Mouse (Mus musculus) MEL-GATA-1-ER (cell line): ENCODE measurements at regions not wholly inside any gene's neighbourhood (a gene's known extent, or its start where the extent isn't known, plus 50 kb on each side); places are given as distances from the start of the nearest gene placed in this dataset.

ENCODE experiments used
- DNase-seq: peaks from one replicate; pipeline ENCODE4 v3.0.0-alpha.2; 2012; ENCODE audit warnings: low read depth; ENCODE audit errors: extremely low read depth

- peak; percentile 4 for DNase-seq
These were observed 378.2 kb downstream of the Gm9195 start for GRCm38 (mm10) chr14:72113377-72113993.

DNA sequence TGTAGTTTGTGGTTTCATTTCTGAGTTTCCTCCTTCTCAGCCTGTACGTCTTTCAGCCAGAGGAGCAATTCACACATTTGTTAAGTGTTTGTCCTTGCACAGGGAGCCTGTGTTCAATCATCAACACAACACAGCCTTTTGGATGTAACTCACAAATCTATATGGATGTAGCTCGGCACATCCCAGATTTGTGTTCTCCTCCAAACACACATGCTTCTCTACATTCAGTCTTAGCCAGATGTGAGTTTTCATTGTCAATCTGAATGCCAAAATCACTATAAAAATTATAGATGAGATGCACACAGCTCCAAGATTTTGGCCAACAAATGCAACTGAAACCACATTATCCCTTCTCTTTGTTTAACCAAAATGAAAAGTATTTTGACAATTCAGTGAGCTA is 380.9 kb downstream of the Gm9195 start:
- no peak for DNase-seq

- no peak for DNase-seq
These were observed 400.1 kb downstream of the Gm9195 start for GRCm38 (mm10) chr14:72091579-72091978.

- no peak for DNase-seq
These were observed 410.2 kb downstream of the Gm9195 start for GRCm38 (mm10) chr14:72081473-72081872.

GRCm38 (mm10) chr14:72064111-72064812 is 427.4 kb downstream of the Gm9195 start:
- DNase-seq: no peak

DNA sequence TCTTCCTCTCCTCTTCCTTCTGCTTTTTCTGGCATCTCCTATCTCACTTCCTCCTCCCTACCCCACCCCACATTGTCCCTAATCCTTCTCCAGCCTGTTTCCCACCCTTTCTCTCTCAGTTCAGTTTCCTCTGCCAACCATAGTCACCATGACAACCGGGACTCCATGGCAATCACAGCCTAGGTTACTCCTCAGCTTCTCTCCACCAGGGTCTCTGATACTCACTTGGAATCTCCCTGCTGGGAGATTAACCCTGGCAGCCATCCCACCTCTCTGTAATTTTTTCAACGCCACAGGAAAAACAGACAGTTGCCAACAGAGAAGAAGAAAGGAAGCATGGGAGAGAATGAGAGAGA is 448.8 kb downstream of the Gm9195 start:
- no peak for DNase-seq

GRCm38 (mm10) chr14:72042112-72042880 is 449.3 kb downstream of the Gm9195 start:
- DNase-seq: no peak

DNA sequence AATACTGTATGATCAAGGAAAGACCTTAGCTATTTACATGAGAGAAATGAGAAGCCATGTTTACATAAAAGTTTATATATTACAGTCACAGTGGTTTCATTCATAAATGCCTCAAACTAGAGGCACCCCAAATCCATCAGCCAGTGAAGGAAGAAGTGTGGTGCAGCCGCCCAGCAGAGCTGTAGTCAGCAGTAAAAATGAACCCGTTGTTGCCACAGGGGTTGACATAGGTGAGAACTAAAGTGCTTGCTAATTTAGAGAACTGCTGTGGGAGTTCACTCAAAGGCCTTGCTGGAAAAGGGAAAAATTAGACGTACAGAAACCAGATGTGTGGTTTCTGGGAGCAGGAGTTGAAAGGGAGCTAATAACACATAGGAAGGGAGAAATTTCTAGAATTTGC is 461.2 kb downstream of the Gm9195 start:
- no peak for DNase-seq

- no peak for DNase-seq
These were observed 464.1 kb downstream of the Gm9195 start for GRCm38 (mm10) chr14:72027362-72028020.

DNA sequence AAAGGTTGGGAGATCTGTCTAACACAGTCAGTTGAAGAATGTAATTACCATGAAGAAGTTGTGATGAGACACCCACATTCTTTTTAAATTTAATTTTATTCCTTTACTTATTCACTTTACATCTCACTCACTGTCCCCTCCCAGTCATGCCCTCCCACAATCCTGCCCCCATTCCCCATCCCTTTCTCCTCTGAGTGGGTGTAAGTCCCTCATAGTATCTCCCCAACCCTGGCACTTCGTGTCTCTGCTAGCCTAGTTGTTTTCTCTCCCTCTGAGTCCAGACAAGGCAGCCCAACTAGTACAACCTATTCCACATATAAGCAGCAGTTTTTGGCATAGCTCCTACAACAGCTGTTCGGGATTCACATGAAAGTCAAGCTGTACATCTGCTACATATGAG is 487.3 kb downstream of the Gm9195 start:
- no peak for DNase-seq

DNA sequence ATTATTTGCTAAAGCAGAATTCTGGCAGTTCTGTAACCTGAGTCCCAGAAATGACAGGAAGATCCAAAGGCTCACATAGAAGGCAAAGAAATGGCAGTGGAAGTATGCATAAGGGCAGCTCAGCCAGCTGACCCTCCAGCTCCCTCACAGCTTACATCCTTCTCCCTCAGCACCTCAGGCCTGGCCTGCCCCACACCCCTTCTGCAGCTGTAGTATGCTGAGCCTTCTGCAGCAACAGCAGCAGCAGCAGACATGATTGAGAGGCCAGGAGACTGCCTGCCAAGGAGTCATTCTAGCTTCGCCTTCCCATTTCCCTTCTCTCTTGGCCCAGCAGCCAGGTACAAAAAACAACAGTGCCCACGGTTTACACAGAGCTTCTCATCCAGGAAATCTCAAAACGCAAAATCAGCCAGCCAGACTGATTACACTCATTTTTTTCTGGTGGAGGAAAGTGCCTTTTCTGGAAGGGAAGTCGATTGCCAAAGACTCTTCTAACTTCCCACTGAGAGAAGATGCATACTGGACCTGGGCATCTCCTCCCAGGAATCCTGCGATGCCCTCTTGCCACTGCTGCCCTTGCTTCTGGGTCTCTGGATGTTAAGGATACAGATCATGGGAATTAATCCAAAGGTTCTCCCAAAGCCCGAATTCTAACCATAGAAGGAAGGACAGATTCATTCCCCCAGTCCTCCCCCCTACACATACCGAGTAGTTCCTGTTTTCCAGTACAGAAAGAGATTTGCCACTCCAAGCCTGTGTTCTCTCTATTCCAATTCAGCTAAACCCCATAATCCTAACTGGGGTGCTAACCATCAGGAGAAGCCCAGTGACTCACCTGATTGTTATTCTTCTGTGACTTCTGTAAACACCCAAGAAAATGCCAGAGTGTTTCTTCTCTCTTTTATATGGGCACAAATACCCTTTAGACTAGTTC is 489.2 kb downstream of the Gm9195 start:
- DNase-seq: no peak

GRCm38 (mm10) chr14:71973016-71973415 is 518.6 kb downstream of the Gm9195 start:
- no peak for DNase-seq

DNA sequence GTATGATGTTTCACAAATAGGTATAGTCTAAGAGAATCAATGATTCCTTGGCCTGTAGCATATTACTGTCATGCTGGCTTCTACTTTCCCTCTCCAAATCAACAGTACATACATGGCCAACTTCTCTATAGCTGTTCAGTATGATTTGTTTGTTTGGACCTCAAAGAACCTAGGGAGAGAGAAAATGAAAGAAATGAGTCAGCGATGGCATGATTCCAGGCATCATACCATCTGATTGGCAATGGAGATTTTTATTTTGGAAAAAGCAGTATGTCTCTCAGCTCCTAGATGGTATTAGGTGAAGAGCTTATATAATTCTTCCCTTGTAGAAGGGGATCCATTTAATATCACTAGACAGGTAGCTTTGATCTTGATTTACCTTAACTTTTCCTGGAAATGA is 519.1 kb downstream of the Gm9195 start:
- DNase-seq: no peak

GRCm38 (mm10) chr14:71967646-71968045 is 524.0 kb downstream of the Gm9195 start:
- no peak for DNase-seq

DNA sequence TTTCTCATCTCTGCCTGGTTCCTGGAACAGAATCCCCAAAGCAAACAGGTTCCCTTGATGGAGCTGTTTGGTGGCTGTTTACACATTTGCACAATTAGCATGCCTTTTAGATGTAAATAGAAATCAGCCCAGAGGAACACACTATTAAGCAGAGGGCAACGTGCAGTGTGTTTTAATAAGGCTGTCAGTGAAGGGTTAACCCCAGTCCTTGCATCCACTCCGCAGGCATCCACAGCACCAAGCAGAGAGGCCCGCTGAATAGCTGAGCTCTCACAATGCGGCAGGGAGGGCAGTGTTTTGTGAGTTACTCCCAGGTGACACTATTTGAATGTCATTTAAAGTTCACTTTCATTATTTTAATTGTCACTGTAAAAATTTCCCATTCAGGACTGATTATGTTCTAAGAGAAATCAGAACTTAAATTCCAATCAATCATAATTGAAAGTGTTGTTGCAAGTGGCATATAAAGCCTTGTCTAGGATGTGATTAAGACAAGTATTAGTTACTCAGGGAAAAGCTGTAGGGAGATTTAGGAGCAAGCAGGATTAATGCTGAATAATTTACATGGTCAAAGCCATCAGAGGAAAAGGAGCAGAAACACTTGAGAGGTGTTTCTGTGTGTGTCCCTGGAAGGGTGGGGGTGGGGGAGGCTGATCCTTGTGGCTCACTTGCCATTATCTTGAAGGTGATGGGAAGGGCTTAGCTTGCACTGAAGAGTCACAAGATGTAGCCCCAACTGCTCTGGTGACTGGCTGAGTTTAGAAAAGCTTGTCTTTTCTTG is 528.1 kb downstream of the Gm9195 start:
- no peak for DNase-seq

GRCm38 (mm10) chr14:71948701-71949100 is 542.9 kb downstream of the Gm9195 start:
- DNase-seq: no peak

DNA sequence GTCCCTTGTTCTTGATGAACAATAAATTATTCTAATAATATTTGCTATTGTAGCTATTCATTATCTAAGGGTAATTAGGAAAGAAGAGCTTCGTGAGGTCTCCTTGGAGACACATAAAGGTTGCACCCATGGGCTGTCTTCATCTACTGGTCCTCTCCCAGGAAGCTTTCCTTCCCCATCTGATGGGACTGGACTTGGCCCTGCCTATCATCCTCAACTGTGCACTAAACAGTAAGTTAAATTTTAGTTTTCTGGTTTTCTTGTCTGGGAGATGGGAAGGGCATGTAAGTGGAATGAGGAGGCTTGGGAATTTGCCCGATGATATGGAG is 554.5 kb downstream of the Gm9195 start:
- DNase-seq: no peak

DNA sequence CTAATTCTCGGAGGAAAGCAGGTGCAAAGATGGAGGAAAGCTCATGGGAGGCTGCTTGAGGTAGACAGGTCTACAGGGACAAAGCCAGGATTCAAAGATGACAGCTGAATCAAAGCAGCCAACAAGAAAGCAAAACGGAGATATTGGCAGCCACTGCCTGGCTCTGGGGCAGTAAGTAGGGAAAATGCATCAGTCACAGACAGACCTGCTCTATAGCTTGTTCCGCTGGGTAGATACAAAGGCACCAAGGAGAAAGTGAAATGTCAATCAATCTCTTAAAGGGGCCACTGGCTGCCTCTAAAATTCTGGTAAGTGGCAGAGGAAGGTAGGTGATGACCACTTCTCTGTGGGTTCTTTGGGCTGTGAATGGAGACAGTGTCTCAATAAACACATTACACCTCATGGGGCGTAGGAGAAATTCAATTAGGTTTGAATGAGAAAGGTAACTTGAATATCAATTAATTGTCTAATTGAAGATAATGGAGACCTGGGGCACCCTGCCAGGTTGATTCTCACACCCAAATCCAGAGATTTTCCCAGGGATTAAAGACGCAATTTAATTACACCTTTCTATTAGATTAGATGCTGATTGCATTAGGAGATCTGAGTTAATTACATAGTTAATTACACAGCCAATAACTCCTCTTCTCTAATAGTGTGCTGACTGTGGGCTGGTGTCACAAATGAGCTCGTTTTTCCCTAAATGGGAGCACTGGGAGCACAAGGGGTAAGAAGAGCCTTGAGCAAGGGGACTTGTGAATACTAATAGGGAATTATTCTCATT is 555.1 kb downstream of the Gm9195 start:
- no peak for DNase-seq

DNA sequence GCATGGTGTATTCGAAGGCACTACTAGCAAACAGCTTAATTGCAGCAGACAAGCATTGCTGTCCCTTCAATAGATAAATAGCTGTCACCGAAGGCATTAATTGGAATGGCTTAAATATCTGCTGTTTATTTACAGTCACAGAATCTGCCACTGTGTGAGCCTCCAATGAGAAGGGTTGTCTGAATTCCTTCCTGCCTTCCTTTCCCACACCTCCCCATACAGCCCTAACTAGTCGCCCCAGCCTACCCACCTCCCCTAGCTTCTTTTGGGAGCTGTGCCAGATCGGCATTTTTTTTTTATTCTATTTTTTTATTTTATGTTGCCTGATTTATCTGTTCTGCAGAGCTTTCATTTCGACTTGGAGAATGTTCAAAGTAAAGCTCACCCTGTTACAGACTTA is 575.7 kb downstream of the Gm9195 start:
- DNase-seq: no peak

DNA sequence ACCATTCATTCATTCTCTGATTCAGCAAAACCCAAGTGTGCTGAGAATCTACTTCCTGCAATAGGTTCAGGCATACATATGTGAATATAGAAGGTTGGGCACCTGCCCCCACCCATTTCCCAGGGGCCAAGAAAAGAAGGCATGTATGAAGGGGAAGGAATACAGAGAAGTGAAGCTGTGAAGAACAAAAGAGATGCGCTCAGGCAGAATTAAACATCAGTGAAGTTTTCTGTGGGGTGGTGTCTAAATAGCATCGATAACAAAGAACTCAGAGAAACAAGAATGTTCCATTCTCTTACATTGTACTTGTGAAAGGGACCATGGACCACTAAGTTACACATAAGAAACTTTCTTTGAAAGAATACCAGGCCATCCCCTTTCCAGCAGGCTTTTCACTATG is 580.7 kb downstream of the Gm9195 start:
- DNase-seq: no peak
